Mouse (Mus musculus) layer of hippocampus, postnatal 36 days (tissue): Measurements from ENCODE around the gene Tnfrsf22. TPM values are rescaled to one million over a fixed set of nuclear protein-coding genes. Genes with fewer than 3 reads are reported as not detected.

Experiments used
- DNase-seq, 2 experiments: peaks; one replicate each; pipeline ENCODE4 v3.0.0; 2022
- total RNA-seq, 2 experiments: library from RNA; stranded (reverse); gene quantifications; 2 replicates each; pipeline ENCODE4 v1.2.3; 2021

Gene Tnfrsf22
- total RNA-seq, 2 experiments from 2014 or later = 1.7 to 2.7 TPM

- no peak for DNase-seq
Observed at GRCm38 (mm10) chr7:143631503-143631902, 18.0 kb downstream of the Tnfrsf22 start.

GRCm38 (mm10) chr7:143629501-143629900, 20.0 kb downstream of the Tnfrsf22 start:
- DNase-seq = no peak

- DNase-seq = no peak
Observed at GRCm38 (mm10) chr7:143628540-143628939, 20.9 kb downstream of the Tnfrsf22 start, which contains the start of gene Tnfrsf26. Gene Tnfrsf26, minus strand, starts transcription at chr7:143628722.

- DNase-seq = no peak
Observed at GRCm38 (mm10) chr7:143627555-143628286, 21.7 kb downstream of the Tnfrsf22 start.

- DNase-seq = no peak
Observed at GRCm38 (mm10) chr7:143626178-143626577, 23.3 kb downstream of the Tnfrsf22 start.

- DNase-seq = no peak
Observed at GRCm38 (mm10) chr7:143625151-143625550, 24.3 kb downstream of the Tnfrsf22 start.

- no peak for DNase-seq
Observed at GRCm38 (mm10) chr7:143624561-143624960, 24.9 kb downstream of the Tnfrsf22 start.

GRCm38 (mm10) chr7:143620951-143621350, 28.5 kb downstream of the Tnfrsf22 start:
- DNase-seq = no peak

GRCm38 (mm10) chr7:143614404-143615135, 34.9 kb downstream of the Tnfrsf22 start:
- no peak for DNase-seq

GRCm38 (mm10) chr7:143612215-143612614, 37.2 kb downstream of the Tnfrsf22 start:
- DNase-seq = no peak

GRCm38 (mm10) chr7:143605321-143605720, 44.1 kb downstream of the Tnfrsf22 start:
- DNase-seq = no peak

GRCm38 (mm10) chr7:143604889-143605288, 44.6 kb downstream of the Tnfrsf22 start:
- no peak for DNase-seq

- DNase-seq = no peak
Observed at GRCm38 (mm10) chr7:143601705-143602104, 47.8 kb downstream of the Tnfrsf22 start.

- DNase-seq = no peak
Observed at GRCm38 (mm10) chr7:143600231-143600740, 49.2 kb downstream of the Tnfrsf22 start.

GRCm38 (mm10) chr7:143599428-143600230, 49.8 kb downstream of the Tnfrsf22 start, which contains the start of gene Cars:
Gene Cars, minus strand, starts transcription at chr7:143600090.
- peak; percentile 89 to 90 for DNase-seq

- no peak for DNase-seq
Observed at GRCm38 (mm10) chr7:143594865-143595264, 54.6 kb downstream of the Tnfrsf22 start.

- DNase-seq = no peak
Observed at GRCm38 (mm10) chr7:143592255-143592654, 57.2 kb downstream of the Tnfrsf22 start.

GRCm38 (mm10) chr7:143588006-143588405, 61.5 kb downstream of the Tnfrsf22 start:
- DNase-seq = no peak

GRCm38 (mm10) chr7:143587586-143587985, 61.9 kb downstream of the Tnfrsf22 start:
- DNase-seq = no peak
